Mouse (Mus musculus) cerebellum, adult 18-20 months (tissue): ENCODE measurements around the gene Grik4.

ENCODE experiments used
- DNase-seq, 2 experiments: peaks; one replicate each; pipeline ENCODE4 v3.0.0; 2021

The Grik4 gene

DNA sequence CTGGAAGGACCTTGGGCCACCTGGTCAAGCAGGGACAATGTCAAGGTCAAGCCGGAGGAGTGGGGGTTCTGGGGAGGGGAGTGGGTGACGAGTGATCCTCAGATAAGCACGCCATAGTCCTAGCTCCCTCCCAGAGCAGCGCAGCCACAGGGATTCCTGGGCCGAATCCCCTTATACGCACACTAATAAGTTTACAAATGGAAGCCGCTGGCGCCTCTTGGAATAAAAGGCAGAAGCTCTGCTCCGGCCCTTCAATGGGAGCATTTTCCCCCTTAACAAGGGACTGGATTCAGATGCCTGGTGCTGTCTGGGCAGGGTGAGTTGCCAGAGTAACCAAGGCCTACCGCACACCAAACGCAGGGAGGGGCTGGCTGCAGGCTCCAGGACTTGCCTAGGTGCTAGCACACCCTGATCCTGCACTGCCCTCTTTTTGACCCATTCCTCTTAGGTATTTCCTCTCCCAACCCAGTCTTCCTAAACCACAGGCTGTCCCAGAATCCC, 46.2 kb downstream of the Grik4 start:
- DNase-seq = peak; percentile 13 to 14

GRCm38 (mm10) chr9:42897361-42898051, 46.8 kb downstream of the Grik4 start:
- peak; percentile 32 to 54 for DNase-seq

GRCm38 (mm10) chr9:42896421-42897210, 47.7 kb downstream of the Grik4 start:
- no peak for DNase-seq

- no peak for DNase-seq
Measured at GRCm38 (mm10) chr9:42892765-42893164, 51.5 kb downstream of the Grik4 start.

DNA sequence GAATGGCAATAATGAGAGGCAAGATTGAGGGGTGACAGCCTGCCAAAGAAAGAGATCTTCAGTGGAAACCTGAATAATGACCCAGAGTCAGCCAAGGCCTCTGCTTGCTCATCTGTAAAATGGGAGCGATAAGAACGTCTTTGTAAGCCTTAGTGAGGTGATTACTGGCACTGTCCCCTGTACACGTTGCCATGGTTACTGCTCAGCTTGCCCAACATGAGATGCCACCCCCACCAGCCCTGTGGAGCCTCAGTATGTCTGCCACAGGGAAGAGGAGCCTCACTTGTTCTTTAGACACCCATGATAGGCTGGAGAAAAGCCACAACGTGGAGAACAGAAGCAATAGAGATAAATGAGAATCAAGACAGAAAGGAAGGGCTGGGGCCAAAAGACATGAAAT, 56.4 kb downstream of the Grik4 start:
- no peak for DNase-seq

DNA sequence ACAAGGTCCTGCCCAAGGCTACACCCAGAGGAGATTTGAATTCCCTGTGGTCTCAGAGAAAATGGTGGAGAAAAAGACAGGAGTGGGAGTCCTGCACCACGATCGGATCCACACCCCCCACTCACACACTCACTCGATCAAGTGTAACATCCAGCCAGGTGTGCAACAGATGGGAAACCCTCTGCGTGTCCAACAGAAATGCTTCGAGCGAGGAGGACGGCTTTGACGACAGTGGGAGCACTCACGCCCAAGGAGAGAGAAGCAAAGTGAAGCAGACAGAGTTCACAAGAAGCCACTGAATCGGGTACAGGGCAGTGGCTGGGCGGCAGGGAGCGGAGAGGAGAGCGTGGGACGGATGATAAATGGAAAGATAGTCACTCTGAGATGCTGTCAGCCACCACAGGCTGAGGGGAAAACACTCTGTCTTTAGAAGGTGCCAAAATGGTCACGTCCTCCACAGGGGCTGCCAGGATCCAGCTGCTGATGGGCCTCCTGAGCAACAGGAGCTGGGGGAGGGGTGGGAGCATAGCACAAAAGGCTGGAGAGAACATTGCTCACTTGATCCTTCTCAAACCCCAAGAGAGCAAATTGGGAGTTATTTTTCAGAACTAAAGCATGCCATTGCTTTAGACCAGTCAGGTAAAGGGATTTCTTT, 58.1 kb downstream of the Grik4 start:
- DNase-seq = no peak

GRCm38 (mm10) chr9:42885566-42885965, 58.7 kb downstream of the Grik4 start:
- no peak for DNase-seq

GRCm38 (mm10) chr9:42885123-42885522, 59.2 kb downstream of the Grik4 start:
- no peak for DNase-seq

- no peak for DNase-seq
Measured at GRCm38 (mm10) chr9:42883006-42883759, 61.1 kb downstream of the Grik4 start.

DNA sequence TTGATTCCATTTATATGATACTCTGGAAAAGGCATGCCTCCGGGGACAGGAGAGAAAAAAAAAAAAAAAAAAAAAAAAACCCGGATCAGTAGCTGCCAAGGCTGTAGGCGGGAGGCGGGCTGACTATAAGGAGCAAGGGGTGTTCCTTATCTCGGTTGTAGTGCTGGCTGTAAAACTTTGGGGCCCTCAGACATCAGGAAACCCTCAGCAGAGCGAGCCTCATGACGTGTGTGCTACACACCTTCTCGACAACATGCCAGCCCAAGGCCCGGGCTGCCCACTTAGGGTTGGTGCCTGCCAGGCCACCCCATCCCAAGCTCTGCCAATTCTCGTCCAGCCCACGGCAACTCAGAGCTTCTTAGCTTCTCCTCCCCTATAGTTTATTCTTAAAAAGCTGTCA, 62.0 kb downstream of the Grik4 start:
- DNase-seq = no peak

DNA sequence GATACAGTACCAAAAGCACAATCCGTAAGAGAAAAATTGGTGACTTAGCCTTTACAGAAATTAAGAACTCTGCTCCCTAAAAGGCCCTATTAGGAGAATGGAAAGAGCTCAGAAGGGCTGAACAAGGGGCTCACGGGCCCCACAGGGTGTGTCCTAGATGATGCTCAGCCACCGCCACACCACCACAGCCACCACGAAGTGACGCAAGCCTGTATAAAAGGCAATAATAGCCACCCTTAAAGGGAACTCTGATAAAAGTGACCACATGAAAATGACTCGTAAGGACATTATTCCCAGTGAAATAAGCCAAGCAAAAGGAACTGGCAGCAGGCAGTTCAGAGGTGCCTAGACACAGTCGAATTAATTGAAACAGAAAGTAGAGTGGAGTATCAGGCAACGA, 63.3 kb downstream of the Grik4 start:
- no peak for DNase-seq

DNA sequence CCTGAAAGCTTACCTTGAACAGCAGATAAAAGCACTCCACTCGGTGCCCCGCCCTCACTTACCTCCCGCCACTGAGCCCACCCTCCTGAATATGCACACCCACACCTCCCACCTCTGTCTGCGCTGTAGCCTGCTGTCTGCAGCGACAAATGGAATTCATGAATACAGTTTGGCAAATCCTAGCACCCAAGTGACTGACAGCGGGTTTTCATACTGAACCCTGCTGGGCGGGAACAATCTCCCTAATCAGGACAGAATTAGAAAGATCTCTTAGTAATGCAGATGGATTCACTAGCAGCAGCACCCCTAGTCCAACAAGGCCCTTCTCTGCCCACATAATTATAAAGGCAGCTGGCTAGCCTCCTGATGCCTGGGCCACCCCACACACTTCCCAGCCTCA, 65.9 kb downstream of the Grik4 start:
- DNase-seq = no peak

- no peak for DNase-seq
Measured at GRCm38 (mm10) chr9:42872885-42873284, 71.4 kb downstream of the Grik4 start.

DNA sequence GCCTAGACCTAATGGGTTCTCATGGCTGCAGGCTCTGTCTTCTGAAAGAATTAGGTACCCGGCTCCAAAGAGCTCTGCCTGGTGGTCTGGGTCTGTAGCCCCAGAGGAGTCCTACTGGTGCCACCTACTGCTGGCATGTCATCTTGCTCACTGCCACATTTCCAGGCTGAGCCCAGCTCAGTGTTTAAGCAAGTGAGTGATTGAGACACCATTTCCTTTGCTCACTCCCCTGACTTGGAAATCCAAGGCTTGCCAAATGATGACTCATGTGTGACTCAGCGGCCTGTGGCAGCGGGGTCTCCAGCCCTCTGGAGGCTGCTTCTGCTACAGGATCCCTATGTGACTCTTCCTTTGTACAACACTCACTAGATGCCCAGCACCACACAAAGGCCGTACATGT, 72.6 kb downstream of the Grik4 start:
- peak in 1 of 2 experiments; percentile 7 for DNase-seq

DNA sequence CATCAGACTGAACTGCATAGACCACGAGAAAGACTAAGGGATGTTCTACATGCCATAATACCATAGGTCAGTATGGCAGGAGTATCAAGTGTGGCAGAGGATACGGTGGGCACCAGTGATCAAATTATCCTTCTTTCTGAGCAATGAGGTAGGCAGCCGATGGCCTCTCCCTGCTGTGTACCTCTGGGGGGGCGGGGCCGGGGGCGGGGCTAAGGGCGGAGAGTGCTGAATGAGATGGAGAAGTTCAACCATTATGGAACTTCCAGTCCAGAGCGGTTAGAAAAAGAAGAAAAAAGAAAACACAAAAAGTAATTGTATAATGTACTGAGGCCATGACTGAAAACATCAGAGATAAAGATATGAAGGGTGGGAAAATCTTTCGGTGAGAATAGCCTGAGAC, 74.0 kb downstream of the Grik4 start:
- DNase-seq = no peak

- DNase-seq = no peak
Measured at GRCm38 (mm10) chr9:42868508-42868907, 75.8 kb downstream of the Grik4 start.

DNA sequence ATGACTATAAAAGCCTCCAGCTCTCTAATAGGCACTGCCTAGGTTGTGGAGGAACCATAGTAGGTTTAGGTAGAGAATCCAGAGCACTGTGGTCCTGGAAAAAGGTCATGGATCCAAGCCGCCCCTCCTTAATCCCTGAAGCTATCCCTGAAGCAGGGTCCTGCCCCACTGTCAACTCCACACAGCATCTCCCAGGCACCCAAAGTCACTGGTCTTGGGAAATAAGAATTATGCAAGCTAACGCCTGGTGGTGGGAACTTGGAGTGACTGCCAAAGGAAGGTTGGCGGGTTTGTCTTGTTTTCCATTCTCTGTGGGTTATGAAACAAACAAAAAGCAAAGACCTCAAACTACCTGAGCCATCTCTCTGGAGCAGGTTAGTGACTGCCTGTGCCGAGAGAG, 77.6 kb downstream of the Grik4 start:
- no peak for DNase-seq

GRCm38 (mm10) chr9:42865036-42865829, 79.1 kb downstream of the Grik4 start:
- DNase-seq = no peak

GRCm38 (mm10) chr9:42863360-42863759, 80.9 kb downstream of the Grik4 start:
- no peak for DNase-seq

DNA sequence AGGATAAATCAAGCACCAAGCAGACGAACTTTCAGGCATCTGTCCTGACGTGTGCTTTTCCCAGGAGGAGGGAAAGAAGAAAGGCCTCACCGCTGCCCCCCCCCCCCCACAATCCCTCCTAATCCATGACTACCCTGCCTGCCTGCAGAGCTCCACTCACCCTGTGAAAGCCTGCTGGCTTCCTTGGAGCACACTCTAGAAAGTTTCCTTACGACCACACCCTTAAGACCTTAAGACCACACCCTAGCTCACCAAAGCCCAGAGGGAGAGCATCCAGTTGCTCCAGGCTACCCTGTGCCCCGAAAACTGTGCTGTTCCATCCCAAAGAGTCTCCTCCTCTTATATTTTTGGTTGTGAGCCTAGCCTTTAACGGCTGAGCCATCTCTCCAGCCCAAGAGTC, 82.6 kb downstream of the Grik4 start:
- no peak for DNase-seq

DNA sequence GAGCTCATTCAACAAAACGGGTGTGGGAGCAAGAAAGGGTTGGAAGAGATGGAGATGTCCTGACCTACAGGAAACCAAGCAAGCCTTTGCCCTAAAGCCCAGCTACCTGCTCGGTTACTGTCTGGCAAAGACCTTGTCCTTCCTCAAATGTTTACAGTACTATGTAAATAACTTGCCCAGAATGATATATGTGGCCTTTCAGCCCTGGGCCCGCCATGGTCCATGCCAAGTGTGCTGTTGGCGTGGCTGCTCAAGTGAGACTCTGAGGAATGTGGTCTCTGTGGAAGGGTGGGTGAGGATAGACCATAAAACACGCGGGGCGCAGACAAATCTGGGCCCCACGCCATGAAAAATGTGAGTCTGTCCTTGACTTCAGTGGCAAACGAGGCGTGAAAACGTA, 83.1 kb downstream of the Grik4 start:
- DNase-seq = no peak
